Mouse (Mus musculus): ENCODE measurements around the gene Ppp6r2.

DNA sequence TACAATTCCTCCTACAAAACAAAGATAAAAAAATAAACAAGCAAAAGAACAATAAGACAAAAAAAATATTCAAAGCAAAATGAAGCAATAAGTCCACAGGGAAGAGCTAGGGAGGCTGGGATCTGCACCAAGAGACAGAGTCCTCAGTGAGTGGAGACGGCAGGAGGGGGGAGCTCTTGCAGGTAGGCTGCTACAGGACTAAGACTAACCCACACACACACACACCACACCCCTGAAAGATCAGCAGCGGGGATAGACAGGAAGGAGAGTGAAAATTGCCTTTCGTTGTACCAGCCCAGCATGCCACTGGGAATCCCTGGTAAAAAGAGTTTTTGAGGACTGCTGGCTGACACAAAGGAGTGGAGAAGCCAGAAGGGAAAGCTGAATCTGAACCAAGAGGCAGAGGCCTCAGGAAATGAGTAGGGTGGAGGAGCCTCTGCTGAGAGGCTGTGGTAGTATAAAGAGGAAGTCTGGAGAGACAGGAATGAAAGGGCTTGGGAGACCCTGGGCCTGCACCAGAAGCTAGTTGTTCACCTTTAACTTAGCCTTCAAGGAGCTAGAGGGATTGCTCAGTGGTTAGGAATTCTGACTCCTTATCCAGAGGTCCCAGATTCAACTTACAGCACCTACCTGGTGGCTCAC is 28.5 kb downstream of the Ppp6r2 start:
- no peak for TF ChIP-seq GATA1 (IDR thresholded peaks at IDR 0.05; ENCODE audit: borderline replicate concordance, low read length)
- TF ChIP-seq CTCF (IDR thresholded peaks at IDR 0.05; ENCODE audit: low read depth, low read length), result no peak
